Mouse (Mus musculus) embryonic facial prominence, embryonic 14.5 days (tissue): ENCODE measurements at regions not wholly inside any gene's neighbourhood (a gene's known extent, or its start where the extent isn't known, plus 50 kb on each side); places are given as distances from the start of the nearest gene placed in this dataset.

ENCODE experiments used
- ATAC-seq: fragments of 200-750 bp; cut with Nextera tagmentation; 2 replicates; pipeline ENCODE4 v1.8.0; 2017; ENCODE audit warnings: low read depth, moderate number of reproducible peaks, moderate TSS enrichment
- DNase-seq: peaks from one replicate; pipeline ENCODE4 v3.0.0-alpha.2; 2015; ENCODE audit warnings: low spot score
- H3K27ac ChIP-seq: fragments of 300-500 bp; sonication (generic); replicated peaks from 2 replicates; pipeline ENCODE4 v1.5.1; 2014; ENCODE audit warnings: low read depth, mild to moderate bottlenecking, low read length, moderate library complexity
- H3K27me3 ChIP-seq: fragments of 300-500 bp; sonication (generic); replicated peaks from 2 replicates; pipeline ENCODE4 v1.6.1; 2014; ENCODE audit warnings: low read length; ENCODE audit not compliant: control insufficient read depth, insufficient read depth
- H3K36me3 ChIP-seq: fragments of 300-500 bp; sonication (generic); 2 replicates; pipeline ENCODE4 v1.6.1; 2014; ENCODE audit warnings: low read length, mixed read lengths; ENCODE audit not compliant: control insufficient read depth, insufficient read depth
- H3K4me1 ChIP-seq: fragments of 300-500 bp; sonication (generic); 2 replicates; pipeline ENCODE4 v1.6.1; 2014; ENCODE audit warnings: antibody characterized with exemption, low read length; ENCODE audit not compliant: control insufficient read depth, insufficient read depth
- H3K4me2 ChIP-seq: fragments of 300-500 bp; sonication (generic); 2 replicates; pipeline ENCODE4 v1.6.1; 2014; ENCODE audit warnings: low read depth, mild to moderate bottlenecking, low read length, moderate library complexity, mixed read lengths
- H3K4me3 ChIP-seq: fragments of 300-500 bp; sonication (generic); 2 replicates; pipeline ENCODE4 v1.5.1; 2014; ENCODE audit warnings: low read depth, mild to moderate bottlenecking, low read length
- H3K9ac ChIP-seq: fragments of 300-500 bp; sonication (generic); 2 replicates; pipeline ENCODE4 v1.6.1; 2014; ENCODE audit warnings: low read depth, mild to moderate bottlenecking, low read length, moderate library complexity, mixed read lengths
- H3K9me3 ChIP-seq: fragments of 300-500 bp; sonication (generic); 2 replicates; pipeline ENCODE4 v1.6.1; 2016; ENCODE audit warnings: low read length; ENCODE audit not compliant: control insufficient read depth
- WGBS: fragments of 180-500 bp; shearing (Covaris S2); extraction: QIAGEN DNeasy Blood & Tissue Kit; methylation state at CpG from one replicate; pipeline ENCODE4 v1.1.7; 2014; 5-methylcytosine and 5-hydroxymethylcytosine counted together

GRCm38 (mm10) chr4:53316796-53317452 lies 123.3 kb upstream of the Slc44a1 start:
- H3K27ac ChIP-seq = no peak overlapping the region
- no peak for DNase-seq
- H3K4me1 ChIP-seq = peaks cover 11% of the 10 kb centered on the region
- no peak overlapping the region for H3K9ac ChIP-seq
- no peak overlapping the region for H3K4me2 ChIP-seq
- ATAC-seq = no peak
- no peak overlapping the region for H3K4me3 ChIP-seq
- H3K27me3 ChIP-seq = no peaks in the 10 kb centered on the region
- no peaks in the 10 kb centered on the region for H3K9me3 ChIP-seq
- H3K36me3 ChIP-seq = no peaks in the 10 kb centered on the region
- 78% methylated on average over 14 of the region's 14 CpGs for WGBS

- Histone ChIP-seq H3K9ac (no peak overlapping the region), H3K27ac (peak overlapping the region; percentile 46; the same call in 1 of the 2 replicates), H3K4me3 (no peak overlapping the region), H3K27me3 (no peaks in the 10 kb centered on the region), H3K4me1 (peaks cover 11% of the 10 kb centered on the region), H3K4me2 (no peak overlapping the region), H3K36me3 (no peaks in the 10 kb centered on the region), H3K9me3 (no peaks in the 10 kb centered on the region)
- WGBS = 67% methylated on average over 13 of the region's 13 CpGs
- ATAC-seq = peak; percentile 50; the same call in 1 of the 2 replicates
- DNase-seq = peak; percentile 45
Observed at GRCm38 (mm10) chr4:53315876-53316762, 124.1 kb upstream of the Slc44a1 start.

- H3K4me2 ChIP-seq = no peak overlapping the region
- WGBS = 63% methylated on average over 7 of the region's 7 CpGs
- peak; percentile 69 for ATAC-seq
Observed at GRCm38 (mm10) chr4:53315121-53315875, 124.9 kb upstream of the Slc44a1 start.

GRCm38 (mm10) chr4:53314076-53314475 lies 126.1 kb upstream of the Slc44a1 start:
- Histone ChIP-seq H3K4me3 (no peak overlapping the region), H3K27me3 (no peaks in the 10 kb centered on the region), H3K9ac (no peak overlapping the region), H3K36me3 (no peaks in the 10 kb centered on the region), H3K4me1 (peaks cover 11% of the 10 kb centered on the region), H3K4me2 (no peak overlapping the region), H3K9me3 (no peaks in the 10 kb centered on the region), H3K27ac (no peak overlapping the region)
- DNase-seq = no peak
- no peak for ATAC-seq
- 87% methylated on average over 8 of the region's 8 CpGs for WGBS

More at GRCm38 (mm10) chr4:53315121-53315875, 124.9 kb upstream of the Slc44a1 start:
- Histone ChIP-seq H3K36me3 (no peaks in the 10 kb centered on the region), H3K4me3 (no peak overlapping the region), H3K27ac (peak overlapping the region; percentile 46; the same call in 1 of the 2 replicates), H3K9ac (no peak overlapping the region), H3K27me3 (no peaks in the 10 kb centered on the region), H3K4me1 (peaks cover 11% of the 10 kb centered on the region), H3K9me3 (no peaks in the 10 kb centered on the region)
- peak; percentile 81 for DNase-seq

- H3K4me1 ChIP-seq = peaks cover 8% of the 10 kb centered on the region
- WGBS = 62% methylated on average over 4 of the region's 4 CpGs
- no peak for DNase-seq
- H3K36me3 ChIP-seq = no peaks in the 10 kb centered on the region
- no peak overlapping the region for H3K9ac ChIP-seq
- no peak for ATAC-seq
- H3K27me3 ChIP-seq = no peaks in the 10 kb centered on the region
- no peak overlapping the region for H3K4me3 ChIP-seq
- 0 out of 2 replicates have a peak overlapping the region, but pooled peaks have one; percentile 15 for H3K27ac ChIP-seq
- H3K9me3 ChIP-seq = no peaks in the 10 kb centered on the region
- no peak overlapping the region for H3K4me2 ChIP-seq
Observed at GRCm38 (mm10) chr4:53307121-53307520, 133.1 kb upstream of the Slc44a1 start.

GRCm38 (mm10) chr4:53304782-53305385 lies 135.3 kb upstream of the Slc44a1 start:
- Histone ChIP-seq H3K9me3 (no peaks in the 10 kb centered on the region), H3K27me3 (no peaks in the 10 kb centered on the region), H3K4me2 (no peak overlapping the region), H3K36me3 (no peaks in the 10 kb centered on the region), H3K9ac (no peak overlapping the region), H3K27ac (peak overlapping the region; percentile 48; the same call in 1 of the 2 replicates), H3K4me1 (peaks cover 8% of the 10 kb centered on the region), H3K4me3 (no peak overlapping the region)
- ATAC-seq (no peak), DNase-seq (no peak)
- WGBS = 73% methylated on average over 4 of the region's 4 CpGs

- Histone ChIP-seq H3K27ac (peak overlapping the region; percentile 48), H3K27me3 (no peaks in the 10 kb centered on the region), H3K9me3 (no peaks in the 10 kb centered on the region), H3K4me3 (no peak overlapping the region), H3K36me3 (no peaks in the 10 kb centered on the region), H3K4me2 (no peak overlapping the region), H3K9ac (no peak overlapping the region), H3K4me1 (peaks cover 8% of the 10 kb centered on the region)
- ATAC-seq (peak; percentile 85), DNase-seq (peak; percentile 74)
- 68% methylated on average over 2 of the region's 2 CpGs for WGBS
Observed at GRCm38 (mm10) chr4:53304290-53304654, 135.9 kb upstream of the Slc44a1 start.
